Mouse (Mus musculus) kidney, postnatal 0 days (tissue): ENCODE measurements around the gene Pbx2. TPM values are rescaled to one million over a fixed set of nuclear protein-coding genes. Genes with fewer than 3 reads are reported as not detected.
A peak's percentile ranks its signal among the peaks of the same experiment; 100 is the strongest.

Experiments
- ATAC-seq: fragments of 200-750 bp; cut with Nextera tagmentation; replicated peaks from 2 replicates; pipeline ENCODE4 v1.8.0; 2017; ENCODE audit warnings: low read depth, moderate number of reproducible peaks, moderate TSS enrichment, moderate library complexity; ENCODE audit not compliant: low FRiP score
- DNase-seq: peaks from one replicate; pipeline ENCODE4 v3.0.0-alpha.2; 2016; ENCODE audit warnings: low spot score
- H3K27ac ChIP-seq: fragments of 300-500 bp; sonication (generic); 2 replicates; pipeline ENCODE4 v1.5.1; 2014; ENCODE audit warnings: mild to moderate bottlenecking
- H3K27me3 ChIP-seq: fragments of 300-500 bp; sonication (generic); 2 replicates; pipeline ENCODE4 v1.6.1; 2014; ENCODE audit warnings: low read length, mixed read lengths; ENCODE audit not compliant: insufficient read depth
- H3K36me3 ChIP-seq: fragments of 300-500 bp; sonication (generic); 2 replicates; pipeline ENCODE4 v1.6.1; 2014; ENCODE audit warnings: low read length, mixed read lengths; ENCODE audit not compliant: insufficient read depth
- H3K4me1 ChIP-seq: fragments of 300-500 bp; sonication (generic); replicated peaks from 2 replicates; pipeline ENCODE4 v1.6.1; 2014; ENCODE audit warnings: antibody characterized with exemption, low read length, mixed read lengths; ENCODE audit not compliant: insufficient read depth
- H3K4me2 ChIP-seq: fragments of 300-500 bp; sonication (generic); 2 replicates; pipeline ENCODE4 v1.6.1; 2014; ENCODE audit warnings: mild to moderate bottlenecking, low read length, moderate library complexity, mixed read lengths
- H3K4me3 ChIP-seq: fragments of 300-500 bp; sonication (generic); replicated peaks from 2 replicates; pipeline ENCODE4 v1.5.1; 2014; ENCODE audit warnings: low read depth, low read length
- H3K9ac ChIP-seq: fragments of 300-500 bp; sonication (generic); 2 replicates; pipeline ENCODE4 v1.6.1; 2014; ENCODE audit warnings: low read depth, low read length
- H3K9me3 ChIP-seq: fragments of 300-500 bp; sonication (generic); replicated peaks from 2 replicates; pipeline ENCODE4 v1.6.1; 2016; ENCODE audit warnings: low read length, inconsistent platforms, mixed read lengths
- CTCF ChIP-seq: IDR thresholded peaks from 2 replicates; pipeline ENCODE4 v1.5.1; 2016; ENCODE audit warnings: antibody characterized with exemption, low read depth, mild to moderate bottlenecking, moderate library complexity
- WGBS: fragments of 180-500 bp; shearing (Covaris S2); extraction: QIAGEN DNeasy Blood & Tissue Kit; methylation state at CpG from one replicate; pipeline ENCODE4 v1.1.7; 2014; 5-methylcytosine and 5-hydroxymethylcytosine counted together
- polyA plus RNA-seq: library from polyadenylated mRNA; unstranded; fragments of >200 nt; fragmentation: Nextera tagmentation; extraction: Ambion mirVana; gene quantifications from 2 replicates; pipeline ENCODE4 v1.2.1, GENCODE M21; 2015

Gene Pbx2
- polyA plus RNA-seq, 1 experiment from 2014 or later: 13.0 TPM

GRCm38 (mm10) chr17:34624981-34625380 lies 33.9 kb downstream of the Pbx2 start:
- Histone ChIP-seq H3K4me3 (no peak overlapping the region), H3K36me3 (peaks cover 20% of the 10 kb centered on the region), H3K27me3 (no peaks in the 10 kb centered on the region), H3K9ac (no peak overlapping the region), H3K9me3 (no peaks in the 10 kb centered on the region), H3K4me2 (no peak overlapping the region), H3K4me1 (peaks cover 22% of the 10 kb centered on the region), H3K27ac (no peak overlapping the region)
- DNase-seq (no peak), ATAC-seq (no peak)
- 76% methylated on average over 3 of the region's 3 CpGs for WGBS
- no peak for TF ChIP-seq CTCF

GRCm38 (mm10) chr17:34626062-34626772 lies 35.2 kb downstream of the Pbx2 start:
- ATAC-seq (no peak), DNase-seq (no peak)
- Histone ChIP-seq H3K9me3 (no peaks in the 10 kb centered on the region), H3K36me3 (peaks cover 15% of the 10 kb centered on the region), H3K9ac (peak overlapping the region; percentile 74), H3K27me3 (0 out of 2 replicates have a peak, but pooled peaks cover 8% of the 10 kb centered on the region), H3K27ac (peak overlapping the region; percentile 96), H3K4me2 (peak overlapping the region; percentile 89), H3K4me1 (peaks cover 31% of the 10 kb centered on the region), H3K4me3 (peak overlapping the region; percentile 67)
- 37% methylated on average over 16 of the region's 16 CpGs for WGBS
- TF ChIP-seq CTCF: no peak

DNA sequence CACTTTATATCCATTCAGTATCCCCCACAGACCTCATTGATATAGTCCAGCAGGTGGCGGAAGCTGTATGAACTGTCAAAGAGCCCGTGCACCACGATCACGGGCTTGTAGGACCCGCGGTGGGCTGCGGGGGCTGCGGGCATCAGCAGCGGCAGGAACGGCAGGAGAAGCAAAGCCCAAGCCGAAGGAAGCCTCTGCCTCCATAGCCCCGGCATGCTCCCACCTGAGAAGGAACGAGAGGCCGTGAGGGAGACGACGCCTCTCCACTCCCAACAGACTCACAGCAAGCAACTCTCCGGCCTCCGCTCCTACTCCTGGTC lies 35.7 kb downstream of the Pbx2 start:
- peak; percentile 89 for DNase-seq
- Histone ChIP-seq H3K27ac (peak overlapping the region; percentile 96), H3K4me1 (peaks cover 35% of the 10 kb centered on the region), H3K27me3 (0 out of 2 replicates have a peak, but pooled peaks cover 9% of the 10 kb centered on the region), H3K9ac (peak overlapping the region; percentile 74), H3K4me2 (peak overlapping the region; percentile 89), H3K36me3 (peaks cover 15% of the 10 kb centered on the region), H3K9me3 (no peaks in the 10 kb centered on the region), H3K4me3 (peak overlapping the region; percentile 67)
- ATAC-seq: peak; percentile 24; the same call in 1 of the 2 replicates
- TF ChIP-seq CTCF: peak; percentile 73
- 0% methylated on average over 18 of the region's 18 CpGs for WGBS

DNA sequence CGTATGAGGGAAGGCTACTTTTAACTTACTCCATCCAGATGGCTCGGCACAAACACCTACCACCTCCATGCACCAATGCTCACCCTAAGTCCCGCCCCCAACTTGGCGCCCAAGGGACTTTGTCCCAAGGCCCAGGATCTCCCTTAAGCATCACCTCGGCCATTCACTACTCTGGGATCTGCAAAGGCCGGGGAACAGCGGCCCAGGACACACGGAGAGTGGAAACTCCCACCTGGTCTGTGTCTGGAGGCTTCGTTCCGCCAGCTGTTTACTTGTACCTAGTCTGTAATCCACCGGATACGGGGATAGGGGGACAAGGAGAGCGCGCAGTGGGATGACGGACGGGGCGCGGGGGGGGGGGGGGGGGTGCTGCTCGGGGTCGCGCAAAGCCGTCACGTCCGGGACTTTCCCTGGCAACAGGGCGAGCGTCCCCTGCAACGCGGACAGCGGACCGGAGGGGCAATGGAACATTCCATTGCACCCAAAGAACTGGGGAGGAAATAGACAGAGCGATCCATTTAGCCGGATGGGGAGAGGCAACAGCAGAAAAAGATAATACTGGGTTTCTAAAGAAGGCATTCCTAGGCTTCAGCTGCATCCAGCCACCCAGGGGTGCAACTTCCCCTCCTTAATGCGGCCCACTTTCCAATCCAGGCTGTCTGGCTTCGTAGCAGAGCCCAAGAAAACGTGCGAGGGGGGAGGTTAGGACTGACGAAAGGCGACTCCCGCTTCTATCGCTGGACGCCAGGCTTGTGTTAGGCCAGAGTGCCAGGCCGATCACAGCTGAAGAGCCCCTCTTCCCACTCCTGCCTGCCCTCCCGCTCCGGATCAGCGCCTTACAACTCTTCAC lies 36.3 kb downstream of the Pbx2 start:
- H3K36me3 ChIP-seq: peaks cover 13% of the 10 kb centered on the region
- H3K9me3 ChIP-seq: no peaks in the 10 kb centered on the region
- no peak for TF ChIP-seq CTCF
- ATAC-seq (peak; percentile 80), DNase-seq (peak; percentile 96)
- H3K27me3 ChIP-seq: 0 out of 2 replicates have a peak, but pooled peaks cover 9% of the 10 kb centered on the region
- H3K4me2 ChIP-seq: peak overlapping the region; percentile 89
- H3K4me1 ChIP-seq: peaks cover 40% of the 10 kb centered on the region
- peak overlapping the region; percentile 74 for H3K9ac ChIP-seq
- WGBS: under 1% methylated on average over 44 of the region's 45 CpGs
- H3K4me3 ChIP-seq: peak overlapping the region; percentile 67
- H3K27ac ChIP-seq: peak overlapping the region; percentile 96

GRCm38 (mm10) chr17:34627943-34628643 lies 37.0 kb downstream of the Pbx2 start, which contains the start of gene Ppt2:
Gene Ppt2, minus strand, starts transcription at chr17:34628510.
- H3K9me3 ChIP-seq: no peaks in the 10 kb centered on the region
- peak within 1 kb of the TSS; percentile 74 for H3K9ac ChIP-seq
- ATAC-seq: no peak
- no peak for TF ChIP-seq CTCF
- H3K27ac ChIP-seq: peak within 1 kb of the TSS; percentile 96
- peak within 1 kb of the TSS; percentile 89 for H3K4me2 ChIP-seq
- 1% methylated on average over 29 of the region's 29 CpGs for WGBS
- peaks cover 5% of the 10 kb centered on the region for H3K36me3 ChIP-seq
- H3K27me3 ChIP-seq: 0 out of 2 replicates have a peak, but pooled peaks cover 9% of the 10 kb centered on the region
- H3K4me3 ChIP-seq: peak within 1 kb of the TSS; percentile 67
- peaks cover 43% of the 10 kb centered on the region for H3K4me1 ChIP-seq
- peak; percentile 60 for DNase-seq

GRCm38 (mm10) chr17:34628644-34628967 lies 37.5 kb downstream of the Pbx2 start:
- Histone ChIP-seq H3K4me3 (peak overlapping the region; percentile 67), H3K4me2 (peak overlapping the region; percentile 89), H3K27ac (peak overlapping the region; percentile 96), H3K36me3 (peaks cover 2% of the 10 kb centered on the region; the same call in 1 of the 2 replicates), H3K4me1 (peaks cover 43% of the 10 kb centered on the region), H3K27me3 (0 out of 2 replicates have a peak, but pooled peaks cover 9% of the 10 kb centered on the region), H3K9ac (peak overlapping the region; percentile 74), H3K9me3 (no peaks in the 10 kb centered on the region)
- no peak for ATAC-seq
- WGBS: 16% methylated on average over 5 of the region's 5 CpGs
- TF ChIP-seq CTCF: no peak
- no peak for DNase-seq
